Mouse (Mus musculus) midbrain, embryonic 16.5 days (tissue): Measurements from ENCODE around the gene Ttc12. TPM values are rescaled to one million over a fixed set of nuclear protein-coding genes. Genes with fewer than 3 reads are reported as not detected.

Experiments used
- ATAC-seq: fragments of 200-750 bp; cut with Nextera tagmentation; 2 replicates; pipeline ENCODE4 v1.8.0; 2017; ENCODE audit warnings: moderate TSS enrichment
- H3K27ac ChIP-seq: fragments of 300-500 bp; sonication (generic); 2 replicates; pipeline ENCODE4 v1.5.1; 2014; ENCODE audit warnings: mild to moderate bottlenecking, low read length, mixed read lengths
- H3K27me3 ChIP-seq: fragments of 300-500 bp; sonication (generic); 2 replicates; pipeline ENCODE4 v1.6.1; 2014; ENCODE audit warnings: low read depth, low read length, mixed read lengths; ENCODE audit not compliant: control insufficient read depth, insufficient read depth
- H3K36me3 ChIP-seq: fragments of 300-500 bp; sonication (generic); 2 replicates; pipeline ENCODE4 v1.6.1; 2014; ENCODE audit warnings: mild to moderate bottlenecking, low read length, moderate library complexity, mixed read lengths; ENCODE audit not compliant: control insufficient read depth, insufficient read depth
- H3K4me1 ChIP-seq: fragments of 300-500 bp; sonication (generic); 2 replicates; pipeline ENCODE4 v1.6.1; 2014; ENCODE audit warnings: mild to moderate bottlenecking, low read length, mixed read lengths; ENCODE audit not compliant: control insufficient read depth, insufficient read depth
- H3K4me2 ChIP-seq: fragments of 300-500 bp; sonication (generic); 2 replicates; pipeline ENCODE4 v1.6.1; 2014; ENCODE audit warnings: mild to moderate bottlenecking, low read length, mixed read lengths
- H3K4me3 ChIP-seq: fragments of 300-500 bp; sonication (generic); 2 replicates; pipeline ENCODE4 v1.5.1; 2014; ENCODE audit warnings: low read depth, mild to moderate bottlenecking, low read length, moderate library complexity, mixed read lengths
- H3K9ac ChIP-seq: fragments of 300-500 bp; sonication (generic); 2 replicates; pipeline ENCODE4 v1.6.1; 2014; ENCODE audit warnings: low read depth, low read length, mixed read lengths
- H3K9me3 ChIP-seq: fragments of 300-500 bp; sonication (generic); replicated peaks from 2 replicates; pipeline ENCODE4 v1.6.1; 2014; ENCODE audit warnings: mild to moderate bottlenecking, low read length, mixed read lengths; ENCODE audit not compliant: control insufficient read depth, poor library complexity, severe bottlenecking
- WGBS: fragments of 180-500 bp; shearing (Covaris S2); extraction: QIAGEN DNeasy Blood & Tissue Kit; methylation state at CpG from one replicate; pipeline ENCODE4 v1.1.7; 2014; 5-methylcytosine and 5-hydroxymethylcytosine counted together
- polyA plus RNA-seq: library from polyadenylated mRNA; unstranded; fragments of >200 nt; fragmentation: Nextera tagmentation; extraction: Ambion mirVana; gene quantifications from 2 replicates; pipeline ENCODE4 v1.2.1, GENCODE M21; 2015

Gene Ttc12
- polyA plus RNA-seq, 1 experiment from 2014 or later, result 1.9 TPM

DNA sequence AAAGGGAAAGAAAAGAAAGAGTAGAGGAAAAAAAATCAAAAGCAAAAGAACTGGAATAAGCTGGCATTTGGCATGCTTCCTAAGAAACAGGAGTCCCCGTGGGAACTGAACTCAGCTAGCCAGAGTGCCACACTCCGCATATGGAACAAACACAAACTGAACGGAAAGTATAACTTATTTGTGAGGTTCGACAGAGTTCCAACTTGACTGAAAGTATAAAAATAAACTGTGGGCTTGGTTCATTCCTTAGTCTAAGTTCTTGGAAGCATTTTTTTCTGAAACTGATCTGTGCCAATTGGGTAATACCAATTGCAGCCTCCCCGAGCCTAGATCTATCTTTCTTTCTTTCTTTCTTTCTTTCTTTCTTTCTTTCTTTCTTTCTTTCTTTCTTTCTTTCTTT lies 18.6 kb upstream of the Ttc12 start:
- Histone ChIP-seq H3K4me3 (no peak overlapping the region), H3K9me3 (no peaks in the 10 kb centered on the region), H3K36me3 (peaks cover 45% of the 10 kb centered on the region), H3K4me1 (no peaks in the 10 kb centered on the region), H3K4me2 (no peak overlapping the region), H3K9ac (no peak overlapping the region), H3K27me3 (no peaks in the 10 kb centered on the region), H3K27ac (no peak overlapping the region)
- ATAC-seq, result no peak
- WGBS, result 50% methylated on average over 5 of the region's 5 CpGs

DNA sequence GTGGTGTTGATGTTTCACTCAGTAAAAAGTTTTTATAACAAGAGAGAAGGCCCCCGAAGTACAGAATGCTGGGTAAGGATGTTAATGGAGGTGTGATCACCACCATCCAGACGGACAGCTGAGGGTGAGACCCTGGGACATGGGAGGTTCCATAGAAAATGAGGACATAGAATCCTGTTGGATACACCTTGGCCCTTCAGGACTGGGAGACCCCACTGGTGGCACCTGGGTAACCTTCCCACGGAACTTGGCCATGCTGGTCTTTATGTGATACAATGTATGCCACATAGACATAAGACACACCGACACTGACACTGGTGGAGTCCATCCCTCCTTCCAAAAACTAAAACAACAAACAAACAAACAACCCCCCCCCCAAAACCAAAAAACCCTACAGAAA lies 16.2 kb upstream of the Ttc12 start:
- over 99% methylated on average over 4 of the region's 4 CpGs for WGBS
- no peak overlapping the region for H3K27ac ChIP-seq
- no peaks in the 10 kb centered on the region for H3K4me1 ChIP-seq
- H3K9ac ChIP-seq, result no peak overlapping the region
- H3K27me3 ChIP-seq, result no peaks in the 10 kb centered on the region
- H3K4me2 ChIP-seq, result no peak overlapping the region
- peaks cover 29% of the 10 kb centered on the region for H3K36me3 ChIP-seq
- H3K4me3 ChIP-seq, result no peak overlapping the region
- ATAC-seq, result no peak
- no peaks in the 10 kb centered on the region for H3K9me3 ChIP-seq

DNA sequence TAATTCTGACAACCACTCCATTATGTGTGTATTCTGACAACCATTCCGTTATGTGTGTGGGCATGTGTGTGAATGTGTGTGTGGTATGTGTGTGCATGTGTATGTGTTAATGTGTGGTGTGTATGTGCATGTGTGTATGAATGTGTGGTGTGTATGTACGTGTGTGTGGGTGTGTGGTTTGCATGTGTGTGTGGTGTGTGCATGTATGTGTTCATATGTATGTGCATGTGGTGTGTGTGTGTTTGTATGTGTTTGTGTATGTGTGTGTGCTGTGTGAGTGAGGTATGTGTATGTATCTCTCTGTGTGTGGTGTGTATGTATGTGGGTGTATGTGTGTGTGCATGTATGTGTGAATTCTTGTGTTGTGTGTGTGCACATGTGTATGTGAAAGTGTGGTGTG lies 13.9 kb upstream of the Ttc12 start:
- no peaks in the 10 kb centered on the region for H3K4me1 ChIP-seq
- 89% methylated on average over 2 of the region's 2 CpGs for WGBS

DNA sequence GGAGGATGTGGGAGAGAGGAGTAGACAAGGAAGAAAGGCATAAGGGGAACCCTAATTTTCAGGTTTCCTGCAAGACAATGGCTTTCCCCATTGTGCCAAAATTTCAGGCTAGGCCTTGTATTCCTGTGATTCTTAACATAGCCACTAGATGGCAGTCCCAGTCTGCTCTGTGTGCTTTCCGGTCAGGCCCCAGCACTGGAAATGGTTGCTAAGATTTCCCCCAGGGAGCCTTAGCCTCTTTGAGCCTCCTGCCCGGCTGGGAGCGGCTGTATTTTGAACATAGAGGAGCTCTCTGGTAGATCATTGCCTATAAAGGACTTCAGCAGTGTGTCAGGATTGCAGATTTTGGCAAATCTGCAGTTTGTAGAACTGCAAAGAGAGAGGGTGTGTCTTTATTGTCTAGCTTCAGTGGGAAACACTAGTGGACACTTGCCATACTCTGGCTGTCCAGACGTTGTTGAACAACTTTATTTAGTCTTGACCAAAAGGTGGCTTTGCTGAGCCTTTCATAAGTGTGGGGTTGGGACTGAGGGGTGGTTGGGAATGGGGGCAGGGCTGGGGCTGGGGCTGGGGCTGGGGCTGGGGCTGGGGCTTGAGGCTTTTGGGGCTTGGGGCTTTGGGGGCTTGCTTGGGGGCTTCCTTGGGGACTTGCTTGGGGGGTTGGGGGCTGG lies 8.1 kb upstream of the Ttc12 start:
- peaks cover 6% of the 10 kb centered on the region for H3K4me1 ChIP-seq
- 1% methylated on average over 4 of the region's 4 CpGs for WGBS
- no peak overlapping the region for H3K4me3 ChIP-seq
- H3K36me3 ChIP-seq, result no peaks in the 10 kb centered on the region
- peak overlapping the region; percentile 2; the same call in 1 of the 2 replicates for H3K9ac ChIP-seq
- no peaks in the 10 kb centered on the region for H3K9me3 ChIP-seq
- H3K27ac ChIP-seq, result peak overlapping the region; percentile 56; the same call in 1 of the 2 replicates
- H3K4me2 ChIP-seq, result peak overlapping the region; percentile 31; the same call in 1 of the 2 replicates
- H3K27me3 ChIP-seq, result no peaks in the 10 kb centered on the region
- ATAC-seq, result peak; percentile 78

More for the DNA sequence above, 13.9 kb upstream of the Ttc12 start:
- no peak overlapping the region for H3K4me2 ChIP-seq
- H3K27me3 ChIP-seq, result no peaks in the 10 kb centered on the region
- H3K9ac ChIP-seq, result no peak overlapping the region
- no peak for ATAC-seq
- H3K27ac ChIP-seq, result no peak overlapping the region
- H3K9me3 ChIP-seq, result no peaks in the 10 kb centered on the region
- peaks cover 10% of the 10 kb centered on the region for H3K36me3 ChIP-seq
- H3K4me3 ChIP-seq, result no peak overlapping the region

DNA sequence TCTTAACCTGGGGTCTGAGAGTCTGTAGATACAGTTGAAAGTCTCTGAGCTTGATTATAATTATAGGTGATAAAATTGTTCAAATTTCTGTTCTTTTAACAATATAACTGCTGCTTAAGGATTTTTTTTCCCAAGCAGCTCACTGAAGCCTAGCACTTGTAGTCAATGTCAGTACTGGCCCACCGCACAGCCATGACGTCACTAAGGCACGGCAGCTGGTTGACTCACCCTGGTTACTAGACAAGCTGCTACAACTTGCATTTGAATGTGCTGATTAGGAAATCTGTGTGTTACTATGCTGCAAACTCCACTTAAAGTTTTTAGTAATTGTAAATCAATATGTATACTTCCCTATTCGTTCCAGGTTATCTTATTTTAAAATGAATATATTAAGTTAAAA lies 4.6 kb upstream of the Ttc12 start:
- H3K4me1 ChIP-seq, result peaks cover 12% of the 10 kb centered on the region
- no peaks in the 10 kb centered on the region for H3K36me3 ChIP-seq
- H3K4me3 ChIP-seq, result no peak overlapping the region
- no peak overlapping the region for H3K9ac ChIP-seq
- ATAC-seq, result no peak
- H3K9me3 ChIP-seq, result no peaks in the 10 kb centered on the region
- no peak overlapping the region for H3K4me2 ChIP-seq
- H3K27me3 ChIP-seq, result no peaks in the 10 kb centered on the region
- 79% methylated on average over 4 of the region's 4 CpGs for WGBS
- no peak overlapping the region for H3K27ac ChIP-seq

DNA sequence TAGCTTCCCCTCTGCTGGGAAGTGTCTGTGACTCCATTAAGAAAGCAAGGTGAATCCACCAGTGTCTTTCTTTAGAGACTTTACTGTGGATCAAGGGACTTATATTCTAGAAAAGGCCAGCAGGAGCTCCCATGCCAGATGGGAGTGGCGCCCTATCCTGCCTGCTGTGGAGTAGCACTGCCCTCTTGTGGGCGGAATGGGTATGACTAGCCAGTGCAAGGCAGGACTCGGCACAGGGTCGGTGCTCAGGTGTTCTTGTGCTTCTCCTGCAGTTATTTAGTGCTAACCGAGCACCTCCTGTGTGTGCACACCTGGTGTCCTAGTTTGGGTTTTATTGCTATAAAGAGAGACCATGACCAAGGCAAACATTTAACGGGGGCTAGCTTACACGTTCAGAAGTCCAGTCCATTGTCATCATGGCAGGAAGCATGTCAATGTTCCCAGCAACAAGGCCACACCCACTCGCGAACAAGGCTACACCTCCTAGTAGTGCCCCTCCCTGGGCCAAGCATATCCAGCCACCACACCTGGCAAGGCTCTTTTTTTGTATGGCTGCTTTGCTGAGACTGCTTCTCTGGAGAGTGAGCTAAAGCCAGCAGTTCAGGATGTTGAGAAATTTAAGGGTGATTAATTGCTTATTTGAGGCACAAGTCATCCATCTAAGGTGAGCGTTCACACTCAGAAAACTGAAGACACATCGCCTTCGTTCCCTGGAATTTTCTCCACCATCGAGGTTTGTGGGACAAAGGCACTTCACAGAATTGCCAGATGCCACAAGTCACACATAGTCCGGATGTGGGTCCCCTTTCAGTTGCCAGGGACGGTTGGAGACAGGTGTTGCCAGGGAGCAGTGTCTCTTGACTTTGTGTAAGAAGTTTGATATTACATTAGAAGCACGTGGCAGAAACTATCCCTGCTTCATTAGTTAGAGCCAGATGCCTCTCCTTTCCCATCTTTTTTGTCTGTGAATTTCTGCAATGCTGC lies 3.2 kb upstream of the Ttc12 start:
- H3K27ac ChIP-seq, result no peak overlapping the region
- no peak overlapping the region for H3K9ac ChIP-seq

DNA sequence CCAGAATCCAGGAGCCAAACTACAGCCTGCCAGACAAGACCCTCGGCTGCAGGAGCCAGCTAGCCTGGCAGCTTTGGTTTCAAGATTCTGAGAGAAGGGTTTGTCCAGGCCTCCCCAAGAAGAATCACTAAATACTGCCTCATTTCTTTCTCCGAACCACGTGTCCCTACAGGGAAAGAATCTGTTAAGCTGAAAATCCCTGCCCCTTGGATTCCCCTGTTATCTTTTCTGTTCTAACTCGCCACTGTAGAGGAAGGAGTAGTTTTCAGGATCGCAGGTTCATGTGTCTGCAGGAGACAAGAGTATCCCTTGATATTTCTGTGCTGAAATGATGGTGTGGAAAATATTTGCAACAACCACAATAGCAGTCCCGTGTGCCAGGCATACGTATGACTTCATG lies 2.2 kb upstream of the Ttc12 start:
- ATAC-seq, result no peak
- Histone ChIP-seq H3K4me3 (no peak overlapping the region), H3K9ac (no peak overlapping the region), H3K9me3 (no peaks in the 10 kb centered on the region), H3K4me1 (peaks cover 7% of the 10 kb centered on the region; the same call in 1 of the 2 replicates), H3K27me3 (no peaks in the 10 kb centered on the region), H3K36me3 (no peaks in the 10 kb centered on the region), H3K27ac (no peak overlapping the region), H3K4me2 (no peak overlapping the region)
- WGBS, result 74% methylated on average over 7 of the region's 7 CpGs

More for the DNA sequence above, 3.2 kb upstream of the Ttc12 start:
- Histone ChIP-seq H3K4me3 (no peak overlapping the region), H3K4me1 (peaks cover 9% of the 10 kb centered on the region), H3K4me2 (peak overlapping the region; percentile 29), H3K9me3 (no peaks in the 10 kb centered on the region), H3K27me3 (no peaks in the 10 kb centered on the region), H3K36me3 (no peaks in the 10 kb centered on the region)
- WGBS, result 35% methylated on average over 16 of the region's 16 CpGs
- peak; percentile 69 for ATAC-seq

DNA sequence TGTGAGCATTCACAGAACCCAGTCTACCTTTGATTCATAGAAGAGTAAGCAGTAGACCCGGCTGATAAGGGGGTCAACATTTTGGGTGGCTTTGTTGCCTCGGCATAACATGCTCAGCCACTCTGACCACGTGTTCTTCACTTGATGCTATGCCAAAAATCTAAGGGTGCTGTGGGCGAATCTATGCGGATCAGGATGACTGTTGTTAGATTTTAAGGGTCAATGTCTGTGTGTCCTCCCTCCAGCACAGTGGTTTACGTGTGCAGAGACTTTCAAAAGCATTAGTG lies 1.6 kb upstream of the Ttc12 start:
- H3K36me3 ChIP-seq, result no peaks in the 10 kb centered on the region
- H3K27me3 ChIP-seq, result no peaks in the 10 kb centered on the region
- no peaks in the 10 kb centered on the region for H3K9me3 ChIP-seq
- H3K9ac ChIP-seq, result no peak overlapping the region
- H3K4me1 ChIP-seq, result peaks cover 7% of the 10 kb centered on the region; the same call in 1 of the 2 replicates
- H3K27ac ChIP-seq, result no peak overlapping the region
- no peak overlapping the region for H3K4me3 ChIP-seq
- WGBS, result 87% methylated on average over 6 of the region's 6 CpGs
- no peak for ATAC-seq
- no peak overlapping the region for H3K4me2 ChIP-seq
